ENCODE assay signal across 8 mouse cellular contexts in the genomic region with DNA sequence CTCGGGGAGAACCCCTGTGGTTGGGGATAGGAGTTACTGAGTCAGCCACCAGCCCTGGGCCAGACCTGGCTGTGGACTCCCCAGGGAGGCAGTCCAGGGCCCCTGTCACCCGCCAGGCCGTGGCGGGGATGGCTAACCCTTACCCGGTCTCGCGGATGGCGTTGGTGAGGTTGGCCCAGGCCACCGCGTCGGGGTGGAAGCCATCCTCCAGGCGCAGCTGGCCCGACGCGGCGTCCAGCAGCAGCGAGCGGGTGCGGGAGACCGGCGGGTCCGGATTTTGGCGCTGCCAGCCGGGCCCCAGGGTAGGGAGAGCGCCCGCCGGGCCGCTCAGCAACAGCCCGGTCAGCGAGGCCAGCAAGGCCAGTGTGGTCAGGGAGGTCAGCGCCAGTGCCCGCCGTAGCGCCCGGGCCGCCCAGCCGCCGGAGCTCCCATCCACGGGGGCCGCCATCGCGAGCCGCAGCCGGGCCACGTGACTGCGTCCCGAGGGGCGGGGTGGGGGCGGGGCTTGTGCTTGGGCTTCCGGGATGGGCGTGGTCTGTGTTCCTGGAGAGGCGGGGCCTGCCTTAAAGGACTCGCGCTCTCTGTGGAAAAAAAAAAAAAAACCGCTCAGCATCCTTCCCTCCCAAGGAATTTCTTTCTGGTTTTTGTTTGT. TPM values are rescaled to one million over a fixed set of nuclear protein-coding genes. Genes with fewer than 3 reads are reported as not detected.
A peak's percentile ranks its signal among the peaks of the same experiment; 100 is the strongest.
DNase-seq lines count a peak whose midpoint lies in the region; ATAC-seq lines count a peak whose summit lies in the region.

A gene (minus strand): TSS at position 482 of the 652 bp plus-strand sequence.

- H3K9me3 ChIP-seq in embryonic facial prominence, embryonic 13.5 days: no peaks in the 10 kb centered on the region

- peak; percentile 65 for ATAC-seq in embryonic facial prominence, embryonic 13.5 days (ENCODE audit: insufficient number of reproducible peaks, insufficient read depth, low FRiP score, low TSS enrichment, low read depth)

- WGBS in embryonic facial prominence, embryonic 13.5 days: under 1% methylated on average over 54 of the region's 55 CpGs

- H3K4me2 ChIP-seq in embryonic facial prominence, embryonic 13.5 days: peak within 1 kb of the TSS; percentile 94

- H3K27me3 ChIP-seq in embryonic facial prominence, embryonic 13.5 days: no peaks in the 10 kb centered on the region

- no peak within 1 kb of the TSS for H3K27ac ChIP-seq in embryonic facial prominence, embryonic 13.5 days

- H3K4me1 ChIP-seq in embryonic facial prominence, embryonic 13.5 days: peaks cover 22% of the 10 kb centered on the region

- H3K36me3 ChIP-seq in embryonic facial prominence, embryonic 13.5 days: peaks cover 5% of the 10 kb centered on the region

- peak within 1 kb of the TSS; percentile 88 for H3K9ac ChIP-seq in embryonic facial prominence, embryonic 13.5 days

- DNase-seq in A20 (ENCODE audit: low read depth, low spot score) (peak; percentile 88), liver (peak; percentile 96)
- DNase-seq in adrenal gland, postnatal 4 days (ENCODE audit: low spot score in 2 of 2): peak; percentile 77 to 80
- peak; percentile 63 to 69 for DNase-seq in heart, adult 9 months (ENCODE audit: low spot score in 2 of 2)
- DNase-seq in kidney, adult 9 months: peak; percentile 78
- DNase-seq in monocyte, adult 2 months (ENCODE audit: low read depth in 1 of 2, low spot score in 2 of 2): peak; percentile 26 to 56
- peak; percentile 64 to 76 for DNase-seq in spleen, postnatal 14 days (ENCODE audit: low spot score in 2 of 2)

- H3K4me3 ChIP-seq in embryonic facial prominence, embryonic 13.5 days: peak within 1 kb of the TSS; percentile 75

RNA-seq across cellular contexts. Expression of the gene that starts here (rescaled TPM):
- total RNA-seq in adrenal gland, postnatal 4 days (2021): 10 to 100 TPM; 70.5 to 77.5 TPM
- polyA plus RNA-seq in embryonic facial prominence, embryonic 13.5 days (2015; fragmentation: Nextera tagmentation; extraction: Ambion mirVana): 43.5 and 54.4 TPM in 2 replicates

Comparison
In these comparisons a context has a peak if more than half of its experiments do, and no peak if none do; other contexts are left out.
1. DNase-seq: peak in every context shown above with its lines; median percentile 96 in liver; 88 in A20; 78 in adrenal gland, postnatal 4 days; 78 in kidney, adult 9 months; 70 in spleen, postnatal 14 days; 66 in heart, adult 9 months; 41 in monocyte, adult 2 months.